Mouse (Mus musculus): ENCODE measurements around the gene Dppa3.

DNA sequence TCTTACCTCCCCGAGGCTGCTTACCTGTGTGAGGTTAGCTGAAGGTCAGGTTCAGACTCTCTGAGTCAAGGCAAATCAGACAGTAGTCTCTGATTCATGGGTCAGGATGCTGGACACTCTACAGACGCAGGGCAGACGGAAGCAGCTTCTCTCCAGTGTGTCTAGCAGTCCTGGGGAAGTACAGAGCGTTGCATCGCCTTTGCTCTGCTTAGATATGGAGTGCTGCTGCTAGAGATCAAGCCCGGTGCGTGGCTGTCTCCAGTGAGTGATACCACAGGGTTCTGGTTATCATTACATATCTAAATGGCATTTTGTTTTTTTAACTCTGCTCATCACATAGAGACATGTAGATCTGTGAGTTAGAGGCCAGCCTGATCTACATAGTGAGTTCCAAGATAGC lies 29.6 kb upstream of the Dppa3 start:
- TF ChIP-seq CTCF (IDR thresholded peaks at IDR 0.05; ENCODE audit: extremely low read depth, insufficient read depth, low read length) = no peak
- no peak for TF ChIP-seq POLR2A (IDR thresholded peaks at IDR 0.05; ENCODE audit: extremely low read depth, insufficient read depth, low read length)

Measured in cortical plate, adult 2 months (tissue).